Mouse (Mus musculus): ENCODE results near the gene Morn1.

DNA sequence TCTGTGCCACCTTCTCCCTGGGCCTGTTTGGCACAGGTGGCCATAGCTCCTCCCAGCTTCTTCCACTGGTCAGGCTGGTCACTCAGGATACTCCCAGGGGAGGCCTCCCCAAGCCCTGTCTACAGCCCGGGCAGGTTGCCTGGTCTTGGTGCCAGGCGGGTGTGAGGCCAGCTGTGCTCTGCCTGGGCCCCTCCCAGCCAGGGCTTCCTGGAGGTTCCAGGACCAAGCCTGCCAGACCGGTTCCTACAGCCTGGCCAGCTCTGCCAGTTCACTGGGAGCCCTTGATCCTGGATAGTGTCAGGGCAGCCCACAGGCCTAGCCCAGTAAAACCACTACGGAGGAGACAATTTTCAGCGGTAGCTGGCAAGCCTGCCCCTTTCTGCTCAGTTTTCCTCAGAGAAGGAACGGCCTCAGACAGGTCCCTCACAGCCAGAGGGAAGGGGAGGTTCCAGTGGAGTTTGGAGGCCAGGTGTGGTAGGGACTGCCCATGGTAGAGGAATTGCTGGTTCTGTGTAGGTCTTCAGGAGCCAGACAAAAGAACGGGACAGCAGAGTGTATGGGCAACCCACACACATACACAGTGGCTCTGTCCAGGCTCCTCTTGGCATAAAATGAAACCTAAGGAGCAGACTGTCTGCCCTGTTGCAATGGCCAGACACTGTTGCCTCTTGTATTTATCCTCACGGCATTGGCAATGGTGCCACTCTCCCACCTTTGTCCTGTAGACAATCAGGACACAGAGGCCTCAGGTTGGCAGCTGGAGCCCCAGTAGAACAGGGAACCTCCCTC, 62.7 kb downstream of the Morn1 start:
- TF ChIP-seq POLR2A (IDR thresholded peaks at IDR 0.05; ENCODE audit: low read depth, low read length), result no peak
- no peak for TF ChIP-seq CTCF (IDR thresholded peaks at IDR 0.05; ENCODE audit: borderline replicate concordance, insufficient read depth, low read length)
